Mouse (Mus musculus): Measurements from ENCODE around the gene Jazf1.

- no peak for TF ChIP-seq CTCF (IDR thresholded peaks at IDR 0.05; ENCODE audit: low read depth, low read length)
- TF ChIP-seq EP300 (IDR thresholded peaks at IDR 0.05; ENCODE audit: insufficient read depth, low read depth, low read length) = no peak
- no peak for TF ChIP-seq POLR2A (IDR thresholded peaks at IDR 0.05; ENCODE audit: insufficient read depth, low read length)
These were observed 209.5 kb downstream of the Jazf1 start for GRCm38 (mm10) chr6:52858911-52859431.
